Mouse (Mus musculus): Measurements from ENCODE around the gene Zfp207. TPM values are rescaled to one million over a fixed set of nuclear protein-coding genes. Genes with fewer than 3 reads are reported as not detected.

Gene Zfp207
- polyA plus RNA-seq, 1 experiment, result 357 TPM

- peak; percentile 67 for TF ChIP-seq CTCF (IDR thresholded peaks at IDR 0.05; ENCODE audit: low read depth, low read length)
- TF ChIP-seq POLR2A (IDR thresholded peaks at IDR 0.05; ENCODE audit: insufficient read depth, low read length), result peak; percentile 84
- no peak for TF ChIP-seq EP300 (IDR thresholded peaks at IDR 0.05; ENCODE audit: insufficient read depth, low read depth, low read length)
- no peaks in the 10 kb centered on the region for H3K27me3 ChIP-seq (ENCODE audit: control insufficient read depth, insufficient read depth, low read length, poor library complexity, severe bottlenecking)
- no peaks in the 10 kb centered on the region for H3K4me1 ChIP-seq (ENCODE audit: control insufficient read depth, insufficient read depth, low read length)
- H3K9ac ChIP-seq (ENCODE audit: low read depth, poor library complexity, severe bottlenecking), result peak within 1 kb of the TSS; percentile 98
- H3K36me3 ChIP-seq (ENCODE audit: control insufficient read depth, insufficient read depth, low read length, poor library complexity, severe bottlenecking), result peaks cover 19% of the 10 kb centered on the region
- peak within 1 kb of the TSS; percentile 93 for H3K4me3 ChIP-seq (ENCODE audit: low read depth, low read length)
- no peaks in the 10 kb centered on the region for H3K9me3 ChIP-seq (replicated peaks; ENCODE audit: control insufficient read depth, insufficient read depth, low read length, poor library complexity, severe bottlenecking)
- H3K27ac ChIP-seq (ENCODE audit: insufficient read depth, low read length), result no peak within 1 kb of the TSS
These were observed 45.4 kb downstream of the Zfp207 start, which contains the start of gene Psmd11 for GRCm38 (mm10) chr11:80428381-80429008. Gene Psmd11 (plus strand): TSS chr11:80428615.

GRCm38 (mm10) chr11:80429009-80429475 is 46.0 kb downstream of the Zfp207 start:
- Histone ChIP-seq H3K27ac (ENCODE audit: insufficient read depth, low read length) (no peak overlapping the region), H3K9me3 (replicated peaks; ENCODE audit: control insufficient read depth, insufficient read depth, low read length, poor library complexity, severe bottlenecking) (no peaks in the 10 kb centered on the region), H3K9ac (ENCODE audit: low read depth, poor library complexity, severe bottlenecking) (peak overlapping the region; percentile 98), H3K36me3 (ENCODE audit: control insufficient read depth, insufficient read depth, low read length, poor library complexity, severe bottlenecking) (peaks cover 22% of the 10 kb centered on the region), H3K4me1 (ENCODE audit: control insufficient read depth, insufficient read depth, low read length) (no peaks in the 10 kb centered on the region), H3K4me3 (ENCODE audit: low read depth, low read length) (peak overlapping the region; percentile 93), H3K27me3 (ENCODE audit: control insufficient read depth, insufficient read depth, low read length, poor library complexity, severe bottlenecking) (no peaks in the 10 kb centered on the region)
- TF ChIP-seq POLR2A (IDR thresholded peaks at IDR 0.05; ENCODE audit: insufficient read depth, low read length), result no peak
- TF ChIP-seq EP300 (IDR thresholded peaks at IDR 0.05; ENCODE audit: insufficient read depth, low read depth, low read length), result no peak
- no peak for TF ChIP-seq CTCF (IDR thresholded peaks at IDR 0.05; ENCODE audit: low read depth, low read length)

GRCm38 (mm10) chr11:80429500-80430166 is 46.6 kb downstream of the Zfp207 start:
- Histone ChIP-seq H3K27ac (ENCODE audit: insufficient read depth, low read length) (no peak overlapping the region; the same call in 1 of the 2 replicates), H3K9me3 (replicated peaks; ENCODE audit: control insufficient read depth, insufficient read depth, low read length, poor library complexity, severe bottlenecking) (no peaks in the 10 kb centered on the region), H3K4me1 (ENCODE audit: control insufficient read depth, insufficient read depth, low read length) (no peaks in the 10 kb centered on the region), H3K27me3 (ENCODE audit: control insufficient read depth, insufficient read depth, low read length, poor library complexity, severe bottlenecking) (no peaks in the 10 kb centered on the region), H3K9ac (ENCODE audit: low read depth, poor library complexity, severe bottlenecking) (peak overlapping the region; percentile 98), H3K4me3 (ENCODE audit: low read depth, low read length) (peak overlapping the region; percentile 93), H3K36me3 (ENCODE audit: control insufficient read depth, insufficient read depth, low read length, poor library complexity, severe bottlenecking) (peaks cover 25% of the 10 kb centered on the region)
- TF ChIP-seq EP300 (IDR thresholded peaks at IDR 0.05; ENCODE audit: insufficient read depth, low read depth, low read length) (no peak), CTCF (IDR thresholded peaks at IDR 0.05; ENCODE audit: low read depth, low read length) (no peak)

GRCm38 (mm10) chr11:80430366-80430910 is 47.4 kb downstream of the Zfp207 start:
- Histone ChIP-seq H3K36me3 (ENCODE audit: control insufficient read depth, insufficient read depth, low read length, poor library complexity, severe bottlenecking) (peaks cover 29% of the 10 kb centered on the region), H3K9ac (ENCODE audit: low read depth, poor library complexity, severe bottlenecking) (peak overlapping the region; percentile 98), H3K27me3 (ENCODE audit: control insufficient read depth, insufficient read depth, low read length, poor library complexity, severe bottlenecking) (no peaks in the 10 kb centered on the region), H3K4me3 (ENCODE audit: low read depth, low read length) (no peak overlapping the region), H3K4me1 (ENCODE audit: control insufficient read depth, insufficient read depth, low read length) (no peaks in the 10 kb centered on the region), H3K27ac (ENCODE audit: insufficient read depth, low read length) (no peak overlapping the region), H3K9me3 (replicated peaks; ENCODE audit: control insufficient read depth, insufficient read depth, low read length, poor library complexity, severe bottlenecking) (no peaks in the 10 kb centered on the region)
- TF ChIP-seq CTCF (IDR thresholded peaks at IDR 0.05; ENCODE audit: low read depth, low read length) (no peak), POLR2A (IDR thresholded peaks at IDR 0.05; ENCODE audit: insufficient read depth, low read length) (no peak), EP300 (IDR thresholded peaks at IDR 0.05; ENCODE audit: insufficient read depth, low read depth, low read length) (no peak)

GRCm38 (mm10) chr11:80446916-80447315 is 63.8 kb downstream of the Zfp207 start:
- peaks cover 68% of the 10 kb centered on the region for H3K36me3 ChIP-seq (ENCODE audit: control insufficient read depth, insufficient read depth, low read length, poor library complexity, severe bottlenecking)
- no peak overlapping the region for H3K27ac ChIP-seq (ENCODE audit: insufficient read depth, low read length)
- H3K4me1 ChIP-seq (ENCODE audit: control insufficient read depth, insufficient read depth, low read length), result no peaks in the 10 kb centered on the region
- no peak overlapping the region for H3K9ac ChIP-seq (ENCODE audit: low read depth, poor library complexity, severe bottlenecking)
- TF ChIP-seq POLR2A (IDR thresholded peaks at IDR 0.05; ENCODE audit: insufficient read depth, low read length) (no peak), CTCF (IDR thresholded peaks at IDR 0.05; ENCODE audit: low read depth, low read length) (no peak), EP300 (IDR thresholded peaks at IDR 0.05; ENCODE audit: insufficient read depth, low read depth, low read length) (no peak)
- H3K9me3 ChIP-seq (replicated peaks; ENCODE audit: control insufficient read depth, insufficient read depth, low read length, poor library complexity, severe bottlenecking), result peaks cover 4% of the 10 kb centered on the region; the same call in 1 of the 2 replicates
- H3K27me3 ChIP-seq (ENCODE audit: control insufficient read depth, insufficient read depth, low read length, poor library complexity, severe bottlenecking), result no peaks in the 10 kb centered on the region
- no peak overlapping the region for H3K4me3 ChIP-seq (ENCODE audit: low read depth, low read length)
